Mouse (Mus musculus) layer of hippocampus, postnatal 10 days (tissue): ENCODE measurements around the gene Shroom3. TPM values are rescaled to one million over a fixed set of nuclear protein-coding genes. Genes with fewer than 3 reads are reported as not detected.
A peak's percentile ranks its signal among the peaks of the same experiment; 100 is the strongest.

ENCODE experiments used
- DNase-seq, 2 experiments: peaks; one replicate each; pipeline ENCODE4 v3.0.0; 2021; ENCODE audit warnings: low spot score in 2 of 2
- total RNA-seq, 2 experiments: library from RNA; stranded (reverse); gene quantifications; 2 replicates each; pipeline ENCODE4 v1.2.3; 2021

The Shroom3 gene
- total RNA-seq, 2 experiments from 2014 or later, result 2.5 to 3.8 TPM

DNA sequence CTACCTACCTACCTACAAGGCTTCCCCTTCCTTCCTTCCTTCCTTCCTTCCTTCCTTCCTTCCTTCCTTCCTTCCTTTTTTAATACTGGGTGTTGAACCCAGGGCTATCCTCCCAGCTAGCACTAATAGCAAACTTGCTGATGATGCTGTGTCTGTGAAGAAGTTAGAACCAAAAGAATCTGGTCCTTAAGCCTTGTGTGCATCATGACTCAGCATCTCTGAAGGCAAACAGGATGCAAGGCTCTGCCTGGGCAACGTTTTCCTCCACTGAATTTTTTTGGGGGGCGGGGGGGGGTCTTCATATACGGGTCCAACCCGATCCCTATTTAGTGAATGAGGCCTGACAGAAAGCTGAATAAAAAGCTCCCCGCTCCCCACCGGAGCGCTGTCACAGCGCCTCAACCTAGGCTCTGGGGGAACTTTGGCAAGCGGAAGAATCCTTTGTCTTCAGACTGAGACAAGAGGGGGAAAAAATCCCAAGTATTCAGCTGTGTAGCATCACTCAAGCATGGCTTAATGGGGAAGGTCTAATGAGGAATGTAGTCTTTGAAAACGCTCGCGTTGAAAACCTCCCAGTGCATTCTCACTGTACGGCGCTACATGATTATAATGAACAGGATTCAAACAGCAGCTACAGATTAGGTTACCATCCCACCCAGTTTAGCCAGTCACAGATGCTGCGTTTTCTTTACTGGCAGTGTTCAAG is 15.0 kb downstream of the Shroom3 start:
- peak in 1 of 2 experiments; percentile 12 for DNase-seq

DNA sequence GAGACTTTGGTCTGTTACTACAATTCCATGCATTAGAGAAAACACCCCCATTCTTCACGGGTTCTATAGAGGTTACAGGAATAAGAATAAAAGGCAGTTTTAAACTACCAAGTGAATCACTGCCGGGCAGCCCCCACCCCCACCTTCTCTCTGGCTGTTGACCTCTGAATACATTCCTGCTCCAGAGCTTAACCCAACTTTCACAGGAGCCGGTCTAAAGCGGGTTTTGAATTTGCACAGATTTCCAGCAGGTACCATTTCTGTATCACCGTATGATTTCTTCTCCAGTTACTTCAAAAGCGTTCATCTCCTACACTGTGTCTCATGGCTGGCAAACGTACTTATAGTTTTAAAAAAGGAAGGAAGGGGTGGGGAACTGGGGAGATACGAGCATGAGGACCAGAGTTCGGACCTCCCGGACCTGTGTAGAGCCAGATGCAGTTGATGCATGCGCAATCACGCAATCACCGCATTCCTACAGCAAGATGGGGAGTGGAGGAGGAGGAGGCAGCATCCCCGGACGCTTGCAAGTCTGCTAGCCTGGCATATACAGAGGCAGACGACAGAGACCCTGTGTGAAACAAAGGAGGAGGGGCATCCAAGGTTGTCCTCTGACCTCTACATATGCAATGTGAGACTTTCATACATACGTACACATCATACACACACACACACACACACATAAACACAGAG is 15.7 kb downstream of the Shroom3 start:
- no peak for DNase-seq

DNA sequence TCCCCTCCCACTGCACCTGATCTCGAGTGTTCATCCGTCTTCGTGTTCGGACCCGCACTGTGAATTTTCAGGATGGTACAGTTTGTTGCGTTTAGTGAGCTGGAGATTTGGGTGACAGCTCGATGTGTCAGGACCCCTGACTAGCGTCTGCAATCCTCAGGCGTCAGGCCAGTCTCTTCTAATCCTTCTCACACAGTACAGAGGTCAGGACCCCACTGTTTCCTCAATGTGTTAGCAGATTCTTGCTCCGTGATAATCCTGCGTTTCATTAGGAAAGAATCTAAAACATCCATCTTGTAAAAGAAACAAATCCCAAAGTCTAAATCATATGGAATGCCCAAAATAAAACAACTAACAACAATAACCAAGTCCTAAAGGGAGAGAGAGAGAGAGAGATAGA is 18.5 kb downstream of the Shroom3 start:
- no peak for DNase-seq

DNA sequence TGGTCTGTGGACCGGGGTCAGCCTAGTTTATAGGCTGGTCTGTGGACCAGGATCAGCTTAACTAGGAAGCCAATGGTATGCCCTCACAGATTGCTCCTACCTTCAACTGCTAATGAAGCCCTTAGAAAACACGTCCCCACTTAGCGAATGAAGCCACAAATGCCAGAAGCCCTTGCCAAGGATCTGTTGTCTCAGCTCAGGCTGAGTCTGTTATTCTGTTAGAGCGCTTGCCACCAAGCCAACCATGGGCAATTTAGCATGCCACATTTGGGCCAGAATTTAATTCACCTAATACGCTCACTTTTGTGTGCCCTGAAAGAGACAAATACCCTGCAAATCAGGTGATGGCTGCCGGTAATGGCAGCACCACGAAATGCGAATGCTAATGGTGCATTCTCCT is 20.4 kb downstream of the Shroom3 start:
- peak; percentile 21 to 38 for DNase-seq

DNA sequence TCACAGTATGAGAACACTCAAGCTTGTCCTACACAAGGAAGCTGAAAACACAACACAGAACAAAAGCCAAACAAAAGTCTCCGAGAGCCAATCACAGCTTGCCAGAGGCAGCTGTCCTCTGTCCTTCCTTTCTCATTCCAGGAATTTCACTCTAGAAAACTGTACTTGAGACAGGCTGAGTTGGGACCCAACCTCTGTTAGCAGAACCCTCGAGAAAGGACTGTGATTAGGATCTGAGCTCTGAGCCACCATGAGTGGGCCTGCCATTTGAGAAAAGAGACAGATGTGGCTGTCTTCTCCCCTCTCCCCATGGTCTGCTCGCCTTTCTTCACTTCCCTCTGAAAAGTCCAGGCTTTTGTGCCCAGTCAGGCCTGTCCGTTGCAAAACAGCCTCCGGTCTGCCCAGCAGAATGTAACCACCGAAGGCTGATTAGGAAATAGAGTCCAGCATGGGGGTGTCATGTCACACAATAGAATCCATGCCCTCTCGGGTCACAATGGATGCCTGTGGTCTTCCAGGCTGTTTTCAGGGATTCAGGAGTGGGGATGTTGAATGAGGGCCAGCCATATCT is 24.8 kb downstream of the Shroom3 start:
- DNase-seq, result no peak

DNA sequence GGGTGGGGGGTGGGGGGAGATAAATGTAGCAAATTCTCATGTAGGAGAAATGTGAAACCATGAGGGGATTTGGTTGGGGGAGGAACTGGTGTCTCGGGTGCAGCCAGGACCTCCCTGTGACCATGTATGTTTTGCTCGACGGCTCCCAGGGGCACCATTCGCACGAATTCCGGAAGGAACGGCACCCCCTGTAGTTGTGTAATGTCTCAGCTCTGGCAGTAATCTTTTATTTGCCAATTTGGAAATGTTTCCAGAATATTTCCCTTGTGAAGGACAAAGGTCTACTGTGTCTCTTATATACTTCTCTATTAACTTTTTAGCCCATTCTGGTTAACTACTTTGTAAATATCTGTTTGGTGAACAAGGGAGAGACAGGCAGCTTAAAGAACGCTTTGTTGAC is 27.5 kb downstream of the Shroom3 start:
- DNase-seq, result no peak

DNA sequence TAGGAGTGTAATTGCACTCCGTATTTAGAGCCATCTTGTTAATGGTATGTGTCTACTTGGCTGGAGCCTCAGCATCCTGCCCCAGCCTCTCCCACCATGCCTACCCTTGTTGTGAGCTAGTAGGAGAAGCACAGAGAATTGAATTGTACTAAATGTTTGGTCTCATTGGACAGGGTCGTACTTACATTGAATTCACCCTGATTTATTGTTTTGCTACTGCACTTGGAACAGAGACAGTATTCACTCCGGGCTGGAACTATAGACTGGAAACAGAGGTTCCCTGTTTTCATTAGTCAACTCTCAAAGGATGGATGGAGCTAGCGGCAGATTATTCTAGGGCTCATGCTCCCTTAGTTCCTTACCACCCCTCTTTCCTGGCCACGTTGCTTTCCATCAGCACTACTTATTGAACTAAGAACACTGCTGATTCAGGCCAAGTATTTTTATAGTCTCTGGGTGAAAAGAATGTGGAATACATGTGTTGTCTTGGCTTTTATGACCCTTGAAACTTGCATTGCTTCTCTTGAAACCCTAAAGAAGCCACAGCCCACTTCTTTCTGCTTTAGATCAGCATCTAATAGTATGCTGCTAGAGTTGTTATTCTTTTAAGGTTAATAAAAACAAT is 28.5 kb downstream of the Shroom3 start:
- DNase-seq, result no peak

DNA sequence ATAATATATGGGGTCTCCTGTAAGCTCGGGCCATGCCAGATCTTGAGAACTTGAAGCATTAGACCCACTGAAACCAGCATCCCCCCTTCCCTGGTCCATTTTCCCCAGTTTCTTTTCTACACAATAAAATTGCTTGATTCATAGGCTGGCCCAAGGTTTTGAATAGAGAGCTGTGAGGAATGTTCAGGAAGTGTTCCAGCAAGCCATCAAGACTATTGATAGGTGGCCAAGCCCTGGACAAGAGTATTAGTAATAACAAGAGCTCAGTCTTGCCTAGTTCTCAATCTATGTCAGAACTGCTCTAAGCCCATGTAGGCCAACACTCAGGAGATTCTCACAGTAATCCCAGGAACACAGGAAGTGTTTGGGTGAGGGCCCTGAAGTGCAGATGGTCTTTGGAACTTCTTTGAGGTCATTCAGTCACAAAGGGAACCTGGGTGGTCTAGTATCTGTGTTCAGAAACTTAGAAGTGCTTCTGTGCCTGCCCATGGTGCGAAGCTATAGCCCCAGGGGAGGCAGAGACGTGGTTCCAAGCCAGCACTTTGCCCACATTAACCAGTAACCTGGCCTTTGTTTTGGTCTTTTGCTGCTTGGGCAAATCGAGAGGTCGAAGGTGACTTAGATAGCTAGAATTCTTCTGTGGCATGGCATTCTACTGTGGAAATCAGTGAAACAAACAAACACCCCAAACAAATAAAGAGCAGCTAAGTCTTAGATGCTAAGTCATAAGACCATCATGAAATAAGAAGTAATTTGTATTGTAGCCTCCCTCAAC is 29.6 kb downstream of the Shroom3 start:
- DNase-seq, result no peak

DNA sequence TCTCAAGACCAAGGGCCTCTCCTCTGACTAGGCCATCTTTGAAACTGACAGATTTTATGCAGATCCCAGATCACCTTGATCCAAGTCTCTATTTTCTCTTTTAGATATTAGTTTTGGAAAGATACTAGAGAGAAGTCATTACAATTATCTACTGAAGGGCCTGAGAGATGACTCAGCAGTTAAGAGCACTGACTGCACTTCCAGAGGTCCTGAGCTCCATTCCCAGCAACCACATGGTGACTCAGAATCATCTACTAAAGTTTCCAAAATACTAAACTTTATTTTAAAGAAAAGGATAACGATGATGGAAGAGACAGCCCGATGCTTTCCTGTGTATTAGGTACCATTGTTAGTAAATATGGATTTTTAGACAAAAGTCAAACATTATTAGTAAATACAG is 31.7 kb downstream of the Shroom3 start:
- no peak for DNase-seq

DNA sequence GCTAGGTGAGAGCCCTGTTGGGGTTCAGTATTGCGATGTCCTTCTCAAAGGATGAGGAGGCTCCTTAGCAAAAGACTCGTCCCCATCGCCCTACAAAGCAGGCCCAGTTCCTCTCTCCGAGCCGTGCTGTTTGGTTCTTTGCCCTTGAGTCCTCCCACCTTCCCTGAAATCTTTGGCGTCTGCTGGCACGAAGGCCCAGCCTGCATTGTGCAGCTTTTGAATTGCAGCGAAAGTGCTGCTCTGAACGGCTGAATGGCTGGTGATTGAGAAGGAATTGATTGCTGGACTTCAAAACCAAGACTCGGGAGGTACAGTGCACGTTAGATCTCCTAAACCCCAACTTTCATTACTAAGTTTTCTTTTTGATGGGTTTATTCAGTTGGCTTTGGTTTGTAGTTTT is 32.1 kb downstream of the Shroom3 start:
- DNase-seq, result no peak

DNA sequence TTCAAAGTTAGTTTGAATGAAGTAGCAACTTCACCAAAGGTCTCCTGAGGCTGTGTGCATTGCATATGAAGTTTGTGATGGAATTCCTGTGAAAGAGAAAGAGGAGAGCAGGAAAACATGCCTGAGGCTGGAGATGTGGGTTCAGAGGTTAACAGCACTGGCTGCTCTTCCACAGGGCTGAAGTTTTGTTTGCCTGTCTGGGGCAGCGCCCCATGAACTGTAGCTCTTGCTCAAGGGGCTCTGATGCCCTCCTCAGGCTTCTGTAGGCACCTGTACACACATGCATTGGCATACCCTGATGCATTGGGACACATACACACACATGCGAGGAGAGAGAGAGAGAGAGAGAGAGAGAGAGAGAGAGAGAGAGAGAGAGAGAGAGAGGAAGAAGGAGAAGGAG is 32.7 kb downstream of the Shroom3 start:
- no peak for DNase-seq

DNA sequence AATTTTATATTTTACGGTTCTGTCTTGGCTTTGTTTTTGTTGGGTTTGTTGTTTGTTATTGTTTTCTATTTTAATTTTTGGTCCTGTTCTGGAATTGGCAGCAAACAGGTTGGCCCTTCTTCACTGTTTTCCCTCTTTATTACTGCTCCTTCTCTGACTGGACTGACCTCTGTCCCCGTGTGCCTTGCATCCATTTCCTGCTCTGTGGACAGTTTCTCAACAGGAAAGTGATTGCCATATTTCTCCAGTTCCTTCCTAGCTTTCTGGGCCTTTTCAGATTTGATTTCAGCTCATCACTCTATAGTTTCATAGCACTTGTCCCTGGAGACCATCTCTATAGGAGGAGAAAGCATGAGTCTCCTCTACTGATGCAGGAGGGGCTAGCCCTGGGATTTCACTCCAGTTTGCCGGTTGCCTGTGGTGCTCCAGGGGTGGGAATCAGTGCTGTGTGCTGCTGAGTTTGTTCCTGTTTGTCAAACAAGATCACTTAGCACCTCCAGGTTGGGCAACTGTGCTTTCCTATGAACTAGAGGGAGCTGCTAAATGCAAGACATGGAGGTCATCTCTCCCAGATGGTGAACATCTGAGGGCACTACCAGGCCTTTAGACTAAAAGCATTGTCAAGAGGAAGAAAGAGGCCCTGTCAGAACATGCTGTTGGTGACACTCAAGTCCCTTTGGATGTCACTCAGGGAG is 34.6 kb downstream of the Shroom3 start:
- DNase-seq, result no peak

DNA sequence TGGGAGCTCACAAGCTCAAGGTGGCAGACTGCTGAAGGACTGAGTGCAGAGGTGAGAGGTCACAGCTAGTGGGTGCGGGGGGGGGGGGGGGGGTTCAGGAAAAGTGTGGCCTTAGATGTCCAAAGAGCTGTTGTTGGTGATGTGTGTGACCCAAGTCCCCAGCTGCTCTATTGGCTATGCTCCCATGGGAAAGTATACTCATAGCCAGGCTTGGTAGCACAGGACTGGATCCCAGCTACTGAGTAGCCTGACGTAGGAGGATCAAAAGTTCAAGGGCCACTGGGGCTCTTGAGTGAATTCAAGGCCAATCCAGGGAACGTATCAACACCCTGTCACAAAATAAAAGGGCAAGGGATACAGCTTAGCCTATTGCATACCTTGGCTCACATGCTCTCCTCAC is 35.6 kb downstream of the Shroom3 start:
- no peak for DNase-seq

DNA sequence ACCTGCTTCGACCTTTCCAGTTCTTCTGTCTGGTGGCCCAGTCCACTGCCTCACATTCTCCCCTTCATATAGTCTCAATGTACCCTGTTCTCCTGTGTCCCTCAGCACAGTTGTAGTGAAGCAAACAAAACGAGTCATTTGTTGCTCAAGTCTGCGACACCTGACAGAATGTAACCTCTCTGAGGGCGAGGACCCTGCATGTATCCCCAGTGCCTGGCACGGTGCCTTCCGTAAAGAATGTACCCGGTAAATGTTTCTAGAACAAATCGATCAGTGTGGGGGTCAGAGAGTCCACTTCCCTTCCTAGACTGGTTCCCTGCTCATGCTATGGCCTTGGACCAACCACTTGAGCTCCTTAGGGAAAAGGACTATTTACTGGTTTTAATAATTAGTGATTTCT is 38.4 kb downstream of the Shroom3 start:
- DNase-seq, result no peak

DNA sequence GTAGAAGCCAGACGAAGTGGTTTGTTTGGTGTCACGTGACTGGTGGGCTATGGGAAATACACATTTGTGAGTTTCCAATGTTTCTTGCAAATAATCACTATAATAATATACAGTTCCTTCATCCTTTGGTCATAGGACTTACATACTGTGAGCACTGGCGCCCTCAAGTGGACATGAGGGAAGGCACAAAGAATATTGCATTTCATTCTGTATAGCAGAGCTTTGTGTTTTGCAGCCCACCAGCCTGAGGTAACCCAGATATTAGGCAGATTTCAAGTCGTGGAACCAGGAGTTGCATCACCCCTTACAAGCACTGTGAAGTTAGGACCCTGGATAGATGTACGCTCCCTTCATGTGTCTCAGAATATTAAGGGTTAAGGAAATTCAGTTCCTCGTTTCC is 42.7 kb downstream of the Shroom3 start:
- peak; percentile 71 to 80 for DNase-seq

DNA sequence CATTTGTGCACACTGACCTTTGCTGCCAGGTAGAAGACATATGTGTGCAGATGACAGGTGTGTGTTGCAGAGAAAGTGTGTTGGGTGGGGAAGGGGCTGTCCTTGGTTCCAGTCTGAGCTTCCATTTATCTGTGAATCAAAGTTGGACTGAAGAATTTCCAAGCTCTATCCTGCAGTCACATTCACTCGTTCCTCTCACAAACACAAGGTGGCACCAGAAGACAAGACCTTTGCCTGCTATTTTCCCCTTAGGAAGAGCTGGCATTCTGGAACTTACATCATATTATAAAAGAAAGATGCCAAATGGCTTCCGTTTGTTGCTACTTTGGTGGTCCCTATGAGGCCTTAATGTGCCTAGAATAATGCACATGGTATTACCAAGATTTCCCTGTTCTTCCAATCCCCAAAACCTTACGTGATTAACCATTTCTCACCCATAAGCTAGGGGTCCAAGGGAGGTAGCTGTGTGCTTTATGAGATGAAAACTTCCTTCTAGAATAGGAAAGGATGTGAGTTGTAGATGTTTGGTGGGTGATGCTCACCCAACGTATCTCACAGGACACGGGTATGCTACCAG is 45.1 kb downstream of the Shroom3 start:
- peak; percentile 39 to 68 for DNase-seq

DNA sequence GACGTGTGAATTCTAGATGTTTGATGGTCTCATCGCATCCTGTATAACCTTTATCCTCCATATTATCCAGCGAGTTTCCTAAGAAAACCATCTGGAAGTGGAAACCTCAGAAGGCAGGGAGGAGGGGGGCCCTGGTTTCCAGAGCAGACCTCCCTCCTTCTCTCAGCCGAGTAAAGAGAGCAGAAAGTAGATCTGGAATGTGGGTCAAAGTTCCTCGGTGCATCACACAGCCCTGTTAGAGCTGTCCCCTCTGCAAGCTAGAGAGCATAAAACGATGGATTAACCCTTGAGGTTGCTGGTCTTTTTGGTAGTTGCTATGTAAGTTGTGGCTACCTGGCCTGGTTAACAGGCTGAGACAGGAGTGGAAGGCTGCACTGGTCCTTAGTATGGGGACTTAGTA is 46.0 kb downstream of the Shroom3 start:
- DNase-seq, result no peak

DNA sequence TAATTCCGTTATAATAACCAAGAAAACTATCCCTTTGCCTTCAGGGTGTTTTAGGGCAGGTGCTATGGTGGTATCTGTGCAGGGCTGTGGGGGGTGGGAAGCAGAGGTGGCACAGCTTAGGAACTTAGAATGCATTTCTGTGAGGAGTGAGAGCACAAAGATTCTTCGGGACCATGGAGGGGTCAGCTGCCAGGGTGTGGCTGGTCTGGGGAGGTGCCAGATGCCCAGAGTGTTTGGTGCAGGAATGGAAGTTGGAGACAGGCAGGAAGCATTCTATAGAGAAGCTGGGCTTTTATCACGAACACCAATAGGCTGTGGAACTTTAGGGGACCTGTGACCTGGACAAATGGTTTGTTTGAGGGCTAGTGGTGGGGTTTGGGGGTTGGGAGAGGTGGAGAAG is 58.6 kb downstream of the Shroom3 start:
- DNase-seq, result no peak

DNA sequence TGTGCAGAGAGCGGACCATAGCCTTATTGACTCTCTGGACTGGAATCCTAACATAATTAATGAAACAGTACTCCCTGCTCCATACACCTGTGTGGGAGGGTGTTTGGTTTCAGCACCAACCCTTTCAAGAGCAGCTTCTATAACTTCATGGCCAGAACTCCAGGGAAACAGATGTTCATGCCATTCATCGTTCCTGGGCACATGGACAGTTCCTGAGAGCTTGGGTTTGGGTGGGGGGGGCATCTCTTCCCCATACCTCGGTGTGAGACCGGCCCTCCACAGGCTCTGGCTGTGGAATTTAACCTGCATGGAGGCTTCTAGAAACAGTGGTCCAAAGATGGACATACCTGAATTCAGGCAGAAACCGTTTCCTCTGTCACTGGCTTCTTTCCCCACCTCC is 59.5 kb downstream of the Shroom3 start:
- DNase-seq, result no peak
